Mouse (Mus musculus) neural tube, embryonic 14.5 days (tissue): Measurements from ENCODE around the gene Sugp2. TPM values are rescaled to one million over a fixed set of nuclear protein-coding genes. Genes with fewer than 3 reads are reported as not detected.

Source experiments
- ATAC-seq: fragments of 200-750 bp; cut with Nextera tagmentation; 2 replicates; pipeline ENCODE4 v1.8.0; 2017; ENCODE audit warnings: low read depth, mild to moderate bottlenecking, moderate TSS enrichment, moderate library complexity
- H3K27ac ChIP-seq: fragments of 300-500 bp; sonication (generic); 2 replicates; pipeline ENCODE4 v1.5.1; 2014; ENCODE audit warnings: low read depth, mild to moderate bottlenecking, control low read depth, low read length, moderate library complexity, mixed read lengths
- H3K27me3 ChIP-seq: fragments of 300-500 bp; sonication (generic); 2 replicates; pipeline ENCODE4 v1.6.1; 2014; ENCODE audit warnings: low read length; ENCODE audit not compliant: control insufficient read depth, insufficient read depth
- H3K36me3 ChIP-seq: fragments of 300-500 bp; sonication (generic); 2 replicates; pipeline ENCODE4 v1.6.1; 2014; ENCODE audit warnings: low read length, mixed read lengths; ENCODE audit not compliant: control insufficient read depth, insufficient read depth
- H3K4me1 ChIP-seq: fragments of 300-500 bp; sonication (generic); 2 replicates; pipeline ENCODE4 v1.6.1; 2014; ENCODE audit warnings: low read length; ENCODE audit not compliant: control insufficient read depth, insufficient read depth
- H3K4me2 ChIP-seq: fragments of 300-500 bp; sonication (generic); 2 replicates; pipeline ENCODE4 v1.6.1; 2014; ENCODE audit warnings: mild to moderate bottlenecking, low read depth, low read length, control low read depth
- H3K4me3 ChIP-seq: fragments of 300-500 bp; sonication (generic); 2 replicates; pipeline ENCODE4 v1.5.1; 2014; ENCODE audit warnings: low read depth, low read length, control low read depth, mixed read lengths
- H3K9ac ChIP-seq: fragments of 300-500 bp; sonication (generic); replicated peaks from 2 replicates; pipeline ENCODE4 v1.6.1; 2014; ENCODE audit warnings: low read depth, mild to moderate bottlenecking, control low read depth, low read length, mixed read lengths
- H3K9me3 ChIP-seq: fragments of 300-500 bp; sonication (generic); 2 replicates; pipeline ENCODE4 v1.6.1; 2016; ENCODE audit warnings: low read length; ENCODE audit not compliant: control insufficient read depth
- WGBS: fragments of 180-500 bp; shearing (Covaris S2); extraction: QIAGEN DNeasy Blood & Tissue Kit; methylation state at CpG from one replicate; pipeline ENCODE4 v1.1.7; 2014; 5-methylcytosine and 5-hydroxymethylcytosine counted together
- polyA plus RNA-seq: library from polyadenylated mRNA; unstranded; fragments of >200 nt; fragmentation: Nextera tagmentation; extraction: Ambion mirVana; gene quantifications from 2 replicates; pipeline ENCODE4 v1.2.1, GENCODE M21; 2014

Sugp2 gene
- 77.1 and 78.6 TPM in 2 replicates for polyA plus RNA-seq

DNA sequence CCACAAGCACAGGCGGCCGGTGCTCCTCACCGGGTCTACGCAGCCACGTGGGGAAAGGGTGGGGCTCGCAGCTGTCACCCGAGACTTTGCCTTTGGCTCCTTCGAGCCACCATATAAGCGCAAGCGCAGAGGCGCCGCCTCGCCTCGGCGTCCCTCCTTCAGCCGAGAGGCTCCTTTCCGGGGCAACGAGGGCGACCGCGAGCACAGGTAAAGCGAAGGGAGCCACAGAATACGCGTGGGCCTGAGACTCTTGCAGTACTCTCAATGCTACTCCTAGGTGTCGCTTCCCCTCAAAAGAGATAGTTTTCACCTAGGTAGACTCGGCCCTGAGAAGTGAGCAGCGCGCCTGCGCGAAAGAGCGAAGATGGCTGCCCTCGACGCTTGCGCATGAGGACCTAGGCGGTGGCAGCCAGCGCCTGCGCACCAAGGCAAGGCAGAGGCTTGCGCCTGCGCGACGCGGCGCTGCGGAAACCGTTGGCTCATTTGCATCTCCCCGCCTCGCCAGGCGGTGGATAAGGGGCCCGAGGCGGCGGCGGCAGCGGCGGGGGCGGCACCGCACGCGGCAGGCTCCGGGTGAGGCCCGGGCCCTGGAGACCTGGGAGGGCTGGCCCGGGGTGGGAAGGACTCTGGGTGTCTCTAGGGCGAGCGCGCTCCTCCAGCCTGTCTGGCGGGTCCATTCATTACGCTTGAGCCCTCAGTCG, at the start of gene Sugp2, which contains the start of gene Armc6:
TSS of gene Sugp2 (plus strand) at position 147 of the 701 bp plus-strand sequence.
TSS of gene Armc6 (minus strand) at position 387 of the 701 bp plus-strand sequence.
- H3K9me3 ChIP-seq = no peaks in the 10 kb centered on the region
- no peaks in the 10 kb centered on the region for H3K27me3 ChIP-seq
- H3K36me3 ChIP-seq = peaks cover 27% of the 10 kb centered on the region
- peak within 1 kb of the TSS; percentile 93 for H3K27ac ChIP-seq
- ATAC-seq = peak; percentile 96
- WGBS = under 1% methylated on average over 67 of the region's 67 CpGs
- peak within 1 kb of the TSS; percentile 82 for H3K4me3 ChIP-seq
- peak within 1 kb of the TSS; percentile 80 for H3K4me2 ChIP-seq
- H3K9ac ChIP-seq = peak within 1 kb of the TSS; percentile 86
- H3K4me1 ChIP-seq = peaks cover 16% of the 10 kb centered on the region

DNA sequence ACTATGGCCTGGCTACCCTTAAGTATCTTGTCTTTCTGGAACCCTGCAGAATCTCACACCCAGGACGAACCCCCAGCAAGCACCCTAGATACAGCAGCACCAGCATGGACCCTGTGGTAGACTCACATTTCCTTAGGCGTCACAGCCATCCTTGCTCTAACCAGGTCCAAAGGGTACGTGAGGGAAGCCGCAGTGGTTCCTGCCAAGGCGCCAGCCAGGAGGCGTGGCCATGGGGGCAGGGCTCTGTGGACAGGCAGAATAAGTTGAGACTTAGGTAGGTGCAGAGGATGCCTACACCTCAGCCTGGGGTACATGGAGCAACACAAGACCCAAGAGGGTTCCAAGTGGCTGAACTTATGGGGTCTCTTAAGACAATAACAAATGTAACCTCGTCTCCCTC, 45.3 kb upstream of the Sugp2 start:
- 77% methylated on average over 7 of the region's 7 CpGs for WGBS
- no peaks in the 10 kb centered on the region for H3K9me3 ChIP-seq
- H3K36me3 ChIP-seq = peaks cover 8% of the 10 kb centered on the region
- no peak overlapping the region for H3K27ac ChIP-seq
- H3K4me3 ChIP-seq = no peak overlapping the region
- H3K9ac ChIP-seq = no peak overlapping the region
- no peaks in the 10 kb centered on the region for H3K27me3 ChIP-seq
- H3K4me1 ChIP-seq = no peaks in the 10 kb centered on the region
- ATAC-seq = no peak
- H3K4me2 ChIP-seq = no peak overlapping the region

DNA sequence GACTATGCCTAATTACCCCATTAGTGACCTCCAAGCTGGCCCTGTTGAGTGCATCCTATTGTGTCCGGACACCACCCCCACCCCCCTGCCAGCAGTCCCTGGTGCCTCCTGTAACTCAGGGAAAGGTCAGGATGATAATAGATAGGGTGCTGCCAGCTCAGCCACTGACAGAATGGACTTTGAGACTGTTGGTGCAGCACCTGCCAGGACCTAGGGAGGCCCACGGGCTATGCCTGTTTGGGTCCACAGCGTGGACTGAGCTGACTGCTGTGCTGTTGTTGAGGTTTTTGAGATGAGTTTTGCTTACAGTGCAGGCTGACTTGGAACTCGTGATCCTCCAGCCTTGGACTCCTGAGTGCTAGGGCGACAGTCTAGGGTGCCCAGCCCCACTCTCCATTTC, 40.8 kb upstream of the Sugp2 start:
- no peak overlapping the region for H3K4me2 ChIP-seq
- 46% methylated on average over 5 of the region's 5 CpGs for WGBS
- H3K27ac ChIP-seq = no peak overlapping the region
- H3K9ac ChIP-seq = no peak overlapping the region
- no peaks in the 10 kb centered on the region for H3K9me3 ChIP-seq
- no peak overlapping the region for H3K4me3 ChIP-seq
- H3K4me1 ChIP-seq = no peaks in the 10 kb centered on the region
- H3K27me3 ChIP-seq = no peaks in the 10 kb centered on the region
- H3K36me3 ChIP-seq = peaks cover 3% of the 10 kb centered on the region; the same call in 1 of the 2 replicates
- ATAC-seq = no peak

DNA sequence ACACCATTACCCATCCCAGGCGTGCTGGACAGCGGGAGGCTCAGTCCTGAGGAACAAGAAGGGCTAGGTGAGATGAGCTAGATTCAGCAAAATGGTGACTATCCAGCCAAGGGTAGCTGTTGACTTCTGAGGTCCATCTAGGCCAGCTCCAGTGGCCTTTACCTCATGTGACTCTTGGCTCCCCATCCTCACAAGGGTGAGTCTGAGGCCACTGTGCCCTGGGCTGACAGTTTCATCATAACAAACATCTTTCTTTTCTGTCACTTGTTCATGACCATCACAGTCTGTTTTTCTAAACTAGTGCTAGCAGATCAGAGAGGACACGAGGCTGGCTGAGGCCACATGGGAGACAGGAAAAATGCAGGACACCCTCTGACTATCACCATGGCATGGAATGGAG, 39.8 kb upstream of the Sugp2 start:
- H3K4me3 ChIP-seq = no peak overlapping the region
- H3K27ac ChIP-seq = no peak overlapping the region
- WGBS = 77% methylated on average over 3 of the region's 3 CpGs

DNA sequence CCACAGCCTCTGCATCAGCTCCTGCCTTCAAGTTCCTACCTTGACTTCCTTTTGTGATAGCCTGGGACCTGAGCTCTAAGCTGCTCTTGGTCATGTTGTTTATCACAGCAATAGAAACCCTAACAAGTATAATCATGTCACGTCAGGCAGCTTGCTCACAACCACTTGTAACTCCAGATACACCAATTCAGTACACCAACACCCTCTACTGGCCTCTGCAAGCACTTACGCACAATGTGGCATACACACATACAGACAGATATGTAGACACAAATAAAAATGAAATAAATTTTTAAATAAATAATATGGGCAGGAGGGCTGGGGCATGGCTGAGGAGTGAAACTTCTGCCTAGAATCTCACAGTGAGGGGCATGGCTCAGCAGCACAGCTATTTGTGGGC, 38.3 kb upstream of the Sugp2 start:
- Histone ChIP-seq H3K27ac (no peak overlapping the region), H3K36me3 (no peaks in the 10 kb centered on the region), H3K4me3 (no peak overlapping the region), H3K4me1 (no peaks in the 10 kb centered on the region), H3K27me3 (no peaks in the 10 kb centered on the region), H3K9me3 (no peaks in the 10 kb centered on the region), H3K4me2 (no peak overlapping the region), H3K9ac (no peak overlapping the region)
- 86% methylated on average over 2 of the region's 2 CpGs for WGBS
- no peak for ATAC-seq

More for the DNA sequence above, 39.8 kb upstream of the Sugp2 start:
- Histone ChIP-seq H3K36me3 (peaks cover 3% of the 10 kb centered on the region; the same call in 1 of the 2 replicates), H3K9me3 (no peaks in the 10 kb centered on the region), H3K4me2 (no peak overlapping the region), H3K9ac (no peak overlapping the region), H3K4me1 (no peaks in the 10 kb centered on the region), H3K27me3 (no peaks in the 10 kb centered on the region)
- no peak for ATAC-seq

DNA sequence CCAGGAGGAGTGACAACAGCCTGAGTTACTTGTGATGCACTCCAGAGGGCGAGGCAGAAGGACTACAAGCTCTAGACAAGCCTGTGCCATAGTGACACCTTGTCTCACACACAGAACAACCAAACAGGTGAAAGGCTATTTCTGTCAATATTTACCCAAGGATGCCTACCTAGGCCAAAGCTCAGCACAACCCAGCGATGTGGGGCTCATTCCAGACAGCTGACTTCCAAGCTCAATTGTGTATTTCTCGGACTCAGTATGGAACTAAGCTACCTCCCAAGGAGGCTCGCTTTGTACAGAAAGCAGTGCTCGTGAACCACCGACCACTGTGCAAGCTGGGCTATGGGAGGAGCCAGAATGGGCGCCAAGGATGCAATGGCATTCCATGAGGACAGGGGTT, 36.4 kb upstream of the Sugp2 start:
- H3K4me2 ChIP-seq = no peak overlapping the region
- no peaks in the 10 kb centered on the region for H3K36me3 ChIP-seq
- ATAC-seq = no peak
- H3K27me3 ChIP-seq = no peaks in the 10 kb centered on the region
- no peak overlapping the region for H3K9ac ChIP-seq
- 58% methylated on average over 7 of the region's 7 CpGs for WGBS
- H3K4me1 ChIP-seq = no peaks in the 10 kb centered on the region
- no peak overlapping the region for H3K27ac ChIP-seq
- no peak overlapping the region for H3K4me3 ChIP-seq
- H3K9me3 ChIP-seq = no peaks in the 10 kb centered on the region

DNA sequence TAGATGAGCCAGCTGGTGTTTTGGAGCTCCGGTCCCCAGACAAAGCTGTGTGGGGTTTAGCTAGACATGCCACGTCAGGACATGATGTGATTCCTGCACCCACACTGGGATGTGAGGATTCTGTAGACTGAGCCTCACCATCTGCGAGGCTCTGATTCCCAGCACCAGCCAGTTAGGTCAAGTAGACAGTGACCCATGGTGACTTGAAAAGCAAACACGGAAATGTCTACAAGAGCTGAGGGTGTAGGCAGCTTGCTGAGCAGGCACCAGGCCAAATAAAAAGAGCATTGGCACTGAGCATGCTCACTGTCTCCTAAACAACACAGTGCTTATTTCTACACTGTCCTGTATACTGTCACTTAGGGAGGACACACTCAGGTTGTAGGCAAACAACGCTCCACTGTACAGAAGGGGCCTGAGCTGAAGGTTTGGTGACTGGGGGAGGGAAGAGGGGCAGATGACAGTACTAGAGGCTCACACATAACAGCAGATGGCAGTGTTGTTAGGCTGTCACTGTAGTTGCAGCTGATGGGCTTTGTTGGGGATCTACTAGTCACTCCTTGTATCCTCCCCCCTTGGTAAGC, 33.8 kb upstream of the Sugp2 start:
- Histone ChIP-seq H3K4me3 (no peak overlapping the region), H3K27me3 (no peaks in the 10 kb centered on the region), H3K4me2 (no peak overlapping the region), H3K4me1 (no peaks in the 10 kb centered on the region), H3K36me3 (no peaks in the 10 kb centered on the region), H3K9me3 (no peaks in the 10 kb centered on the region), H3K9ac (no peak overlapping the region), H3K27ac (no peak overlapping the region)
- WGBS = 63% methylated on average over 5 of the region's 5 CpGs
- 0 out of 2 replicates have a peak, but pooled peaks have one; percentile 31 for ATAC-seq

DNA sequence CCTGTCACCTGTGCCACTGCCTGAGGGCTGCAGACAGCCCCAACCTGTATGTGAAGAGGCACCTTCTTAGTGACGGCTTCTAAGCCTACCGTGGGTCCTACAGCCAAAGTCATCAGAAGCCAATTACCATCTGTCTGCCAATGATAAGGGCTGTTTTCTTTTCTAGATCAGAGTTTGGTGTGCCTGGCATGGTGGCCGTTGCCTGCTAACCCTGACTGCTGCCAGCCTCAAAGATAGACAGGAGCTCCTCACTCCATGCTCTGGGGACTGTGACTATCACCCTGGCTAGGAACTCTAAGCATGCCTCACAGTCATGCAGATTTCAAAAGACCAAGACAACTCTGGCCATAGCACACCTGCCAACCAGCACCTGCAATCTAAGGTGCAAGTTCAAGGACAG, 32.6 kb upstream of the Sugp2 start:
- Histone ChIP-seq H3K4me3 (no peak overlapping the region), H3K9me3 (no peaks in the 10 kb centered on the region), H3K36me3 (no peaks in the 10 kb centered on the region), H3K4me1 (no peaks in the 10 kb centered on the region), H3K4me2 (no peak overlapping the region), H3K9ac (no peak overlapping the region), H3K27ac (no peak overlapping the region), H3K27me3 (no peaks in the 10 kb centered on the region)
- no peak for ATAC-seq
- 85% methylated on average over 3 of the region's 3 CpGs for WGBS

DNA sequence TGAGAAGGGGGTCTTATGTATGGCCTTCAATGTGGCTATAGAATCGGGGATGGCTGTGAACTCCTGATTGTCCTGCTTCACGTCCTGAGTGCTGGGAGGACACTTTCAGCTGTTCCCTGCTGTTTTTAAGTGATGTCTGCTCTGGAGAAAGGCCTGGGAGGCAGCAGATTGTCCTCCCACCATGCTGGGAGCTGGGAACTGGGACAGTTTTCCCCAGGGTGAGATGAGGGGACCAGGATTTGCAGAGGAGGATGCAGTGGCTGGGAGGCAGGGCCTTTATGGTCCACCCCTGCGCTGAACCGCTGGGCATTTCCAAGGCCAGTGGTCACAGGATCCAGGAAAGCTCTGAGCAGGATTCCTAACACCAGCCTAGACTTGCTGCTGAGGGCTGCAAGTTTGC, 31.0 kb upstream of the Sugp2 start:
- Histone ChIP-seq H3K9me3 (no peaks in the 10 kb centered on the region), H3K36me3 (no peaks in the 10 kb centered on the region), H3K4me3 (no peak overlapping the region), H3K27me3 (no peaks in the 10 kb centered on the region), H3K27ac (no peak overlapping the region), H3K9ac (no peak overlapping the region), H3K4me1 (no peaks in the 10 kb centered on the region), H3K4me2 (no peak overlapping the region)
- ATAC-seq = no peak
- 56% methylated on average over 4 of the region's 4 CpGs for WGBS
